Mouse (Mus musculus) testis, adult 2 months (tissue): ENCODE results near the gene Celsr1. TPM values are rescaled to one million over a fixed set of nuclear protein-coding genes. Genes with fewer than 3 reads are reported as not detected.

Experiments used
- H3K27ac ChIP-seq: fragments of 200-500 bp; 2 replicates; pipeline ENCODE4 v1.5.1; 2012; ENCODE audit warnings: low read depth, low read length; ENCODE audit not compliant: control insufficient read depth, insufficient read depth
- H3K27me3 ChIP-seq: fragments of 200-500 bp; 2 replicates; pipeline ENCODE4 v1.6.1; 2012; ENCODE audit warnings: mild to moderate bottlenecking, low read length, moderate library complexity; ENCODE audit not compliant: control insufficient read depth, insufficient read depth
- H3K36me3 ChIP-seq: fragments of 200-500 bp; 2 replicates; pipeline ENCODE4 v1.6.1; 2012; ENCODE audit warnings: mild to moderate bottlenecking, low read length; ENCODE audit not compliant: control insufficient read depth, insufficient read depth
- H3K4me1 ChIP-seq: fragments of 200-500 bp; 2 replicates; pipeline ENCODE4 v1.6.1; 2012; ENCODE audit warnings: low read length; ENCODE audit not compliant: control insufficient read depth, insufficient read depth
- H3K4me3 ChIP-seq: fragments of 200-500 bp; 2 replicates; pipeline ENCODE4 v1.5.1; 2012; ENCODE audit warnings: low read depth, mild to moderate bottlenecking, low read length, moderate library complexity, mixed read lengths; ENCODE audit not compliant: control insufficient read depth
- CTCF ChIP-seq: fragments of 200-500 bp; IDR thresholded peaks from 2 replicates; pipeline ENCODE4 v1.5.1; 2012; ENCODE audit warnings: low read depth, mild to moderate bottlenecking, inconsistent platforms, low read length, moderate library complexity; ENCODE audit not compliant: control insufficient read depth, insufficient read depth, insufficient replicate concordance
- POLR2A ChIP-seq: fragments of 200-500 bp; IDR thresholded peaks from 2 replicates; pipeline ENCODE4 v1.6.1; 2012; ENCODE audit warnings: low read depth, mild to moderate bottlenecking, inconsistent platforms, low read length, moderate library complexity; ENCODE audit not compliant: control insufficient read depth
- polyA plus RNA-seq: library from polyadenylated mRNA; depleted of rRNA; stranded (reverse); fragments of >200 nt; gene quantifications from 2 replicates; pipeline ENCODE4 v1.2.3, GENCODE M21; 2012; rRNA removed

Celsr1 gene
- polyA plus RNA-seq: 0.15 and 0.71 TPM in 2 replicates

DNA sequence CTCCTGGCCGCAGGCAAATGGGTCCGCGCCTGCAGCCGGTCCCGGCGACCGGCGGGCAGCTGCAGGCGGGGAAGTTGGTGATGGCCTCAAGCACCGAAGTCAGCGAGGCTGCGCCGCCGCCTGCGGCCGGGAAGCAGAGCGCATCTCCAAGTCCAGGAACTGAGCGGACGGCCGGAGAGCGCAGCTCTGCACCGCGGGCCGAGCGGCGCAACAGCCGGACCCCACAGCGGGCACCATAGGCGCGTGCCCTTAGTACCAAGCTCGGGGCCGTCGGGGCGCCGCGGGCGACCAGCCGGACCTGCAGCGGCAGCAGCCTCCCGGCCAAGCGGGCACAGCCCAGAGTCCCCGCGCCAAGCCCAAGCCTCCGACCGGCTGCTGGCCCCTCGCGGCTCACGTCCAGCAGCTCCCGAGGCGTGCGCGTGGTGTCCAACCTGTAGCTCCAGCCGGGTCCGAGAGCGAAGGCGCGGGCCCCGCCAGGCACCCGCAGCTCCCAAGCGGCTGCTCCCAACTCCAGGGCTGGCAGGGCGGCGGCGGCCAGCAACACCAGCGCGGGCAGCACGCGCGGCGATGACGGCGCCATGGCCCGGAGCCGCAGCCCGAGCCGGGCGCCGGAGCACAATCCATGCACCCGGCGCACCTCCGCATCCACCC, at the start of gene Celsr1:
Gene Celsr1, minus strand, starts transcription at position 587 of the 651 bp plus-strand sequence.
- peak within 1 kb of the TSS; percentile 41 for H3K4me3 ChIP-seq
- no peaks in the 10 kb centered on the region for H3K36me3 ChIP-seq
- TF ChIP-seq POLR2A: no peak
- TF ChIP-seq CTCF: no peak
- no peak within 1 kb of the TSS for H3K27ac ChIP-seq
- H3K4me1 ChIP-seq: peaks cover 13% of the 10 kb centered on the region
- no peaks in the 10 kb centered on the region for H3K27me3 ChIP-seq

DNA sequence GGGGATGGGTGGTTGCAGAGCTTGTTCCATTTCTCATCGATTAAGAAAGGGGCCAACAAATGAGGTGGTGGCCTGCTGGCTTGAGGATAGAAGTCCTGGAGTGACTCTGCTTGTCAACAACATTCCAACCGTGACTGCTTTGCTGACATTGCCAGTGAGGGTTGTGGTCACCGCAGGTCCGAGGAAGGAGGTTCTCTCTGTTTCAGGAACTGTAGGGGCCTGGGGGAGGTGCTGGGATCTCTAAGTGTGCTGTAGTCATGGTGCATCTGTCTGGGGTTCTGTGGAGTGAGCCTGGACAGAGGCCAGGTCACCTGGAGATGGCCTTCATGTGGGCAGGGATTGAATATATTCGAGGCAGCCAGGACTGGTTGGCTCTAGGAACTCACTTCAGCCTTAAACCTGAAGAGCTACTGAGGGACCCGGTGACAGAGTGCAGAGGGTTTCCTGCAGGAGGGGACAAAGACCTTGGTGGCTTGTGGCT, 49.7 kb upstream of the Celsr1 start:
- H3K36me3 ChIP-seq: no peaks in the 10 kb centered on the region
- no peak overlapping the region for H3K27ac ChIP-seq
- no peak overlapping the region for H3K4me3 ChIP-seq
- no peak for TF ChIP-seq POLR2A
- TF ChIP-seq CTCF: no peak
- H3K27me3 ChIP-seq: no peaks in the 10 kb centered on the region
- no peaks in the 10 kb centered on the region; the same call in 1 of the 2 replicates for H3K4me1 ChIP-seq

DNA sequence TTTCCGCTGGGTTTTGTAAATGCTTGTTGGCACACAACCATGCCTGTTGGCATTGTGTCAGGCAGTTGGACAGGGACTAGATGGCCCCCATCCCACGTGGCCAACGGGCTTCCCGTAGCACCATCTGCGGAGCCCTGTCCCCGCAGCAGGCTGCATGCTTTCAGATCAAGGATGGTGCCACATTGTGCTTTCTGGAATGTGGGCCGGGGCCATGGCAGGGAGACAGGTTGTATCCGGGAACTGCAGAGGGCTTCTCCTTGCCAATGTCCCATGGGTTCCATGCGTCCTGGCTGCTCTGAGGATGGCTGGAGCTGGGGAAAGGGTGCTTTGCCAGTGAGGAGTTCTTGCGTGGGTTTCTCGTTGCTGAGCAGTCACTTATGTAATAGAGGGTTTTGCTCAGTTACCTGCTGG, 49.0 kb upstream of the Celsr1 start:
- H3K4me1 ChIP-seq: no peaks in the 10 kb centered on the region; the same call in 1 of the 2 replicates
- H3K27me3 ChIP-seq: no peaks in the 10 kb centered on the region
- TF ChIP-seq POLR2A (no peak), CTCF (no peak)
- H3K27ac ChIP-seq: no peak overlapping the region
- H3K36me3 ChIP-seq: no peaks in the 10 kb centered on the region
- H3K4me3 ChIP-seq: no peak overlapping the region

DNA sequence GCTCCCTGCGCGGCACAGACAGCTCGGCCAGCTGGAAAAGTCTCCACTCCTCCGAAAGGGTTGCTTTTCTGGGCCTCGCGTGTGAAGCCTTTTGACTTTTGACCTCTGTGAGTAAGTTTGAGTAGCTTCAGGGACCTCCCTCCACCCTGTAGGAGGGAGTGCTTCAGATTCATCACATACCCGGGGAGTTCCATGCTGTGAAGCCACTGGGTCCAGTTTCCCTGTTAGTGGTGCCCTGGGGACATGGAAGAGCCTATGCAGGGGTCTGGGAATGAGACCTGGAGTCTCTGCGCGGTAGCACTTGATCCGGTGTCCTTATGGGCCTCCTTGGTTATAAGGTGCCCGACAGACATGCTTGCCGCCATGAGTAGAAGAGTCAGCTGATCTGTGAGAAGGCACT, 48.1 kb upstream of the Celsr1 start:
- Histone ChIP-seq H3K4me3 (no peak overlapping the region), H3K27ac (no peak overlapping the region), H3K27me3 (no peaks in the 10 kb centered on the region), H3K36me3 (no peaks in the 10 kb centered on the region), H3K4me1 (no peaks in the 10 kb centered on the region; the same call in 1 of the 2 replicates)
- no peak for TF ChIP-seq POLR2A
- no peak for TF ChIP-seq CTCF

DNA sequence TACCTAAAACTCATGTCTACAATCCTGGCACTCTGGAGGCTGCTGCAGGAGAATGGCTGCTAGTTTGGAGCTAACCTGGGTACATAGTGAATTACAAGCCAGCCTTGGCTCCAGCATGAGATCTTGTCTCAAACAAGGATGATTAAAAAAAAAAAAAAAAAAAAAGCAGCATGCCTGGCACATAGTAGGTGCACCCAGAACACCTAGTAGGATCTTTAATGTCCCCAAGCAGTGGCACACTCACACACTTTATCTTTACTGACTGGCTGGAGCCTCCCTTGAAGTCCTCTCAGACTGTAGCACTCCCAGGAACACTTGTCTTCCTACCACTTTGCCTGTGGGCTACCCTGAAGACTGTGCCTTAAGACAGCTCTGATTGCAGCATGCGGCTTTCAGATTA, 46.8 kb upstream of the Celsr1 start:
- no peak for TF ChIP-seq POLR2A
- TF ChIP-seq CTCF: no peak
- no peak overlapping the region for H3K27ac ChIP-seq
- H3K4me3 ChIP-seq: no peak overlapping the region
- no peaks in the 10 kb centered on the region for H3K4me1 ChIP-seq
- H3K27me3 ChIP-seq: no peaks in the 10 kb centered on the region
- H3K36me3 ChIP-seq: no peaks in the 10 kb centered on the region

DNA sequence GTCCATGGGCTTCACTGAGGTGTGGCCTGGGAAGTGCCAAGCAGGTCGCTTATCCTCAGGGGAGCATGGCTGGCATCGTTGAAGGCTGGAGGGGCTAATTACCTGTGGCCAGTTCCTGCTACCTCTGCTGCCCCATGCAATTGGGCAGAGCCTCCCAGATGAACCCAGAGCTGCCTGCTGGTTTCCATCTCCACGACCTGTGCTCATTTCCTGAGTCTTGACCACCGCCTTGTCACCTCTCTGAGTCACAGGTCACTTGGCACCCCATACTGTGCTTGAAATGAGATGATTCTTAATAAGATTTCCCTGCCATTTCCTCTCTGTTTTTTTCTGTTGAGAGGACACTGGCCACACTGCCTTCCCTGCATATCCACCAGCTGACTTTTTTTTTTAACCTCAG, 46.3 kb upstream of the Celsr1 start:
- Histone ChIP-seq H3K27me3 (no peaks in the 10 kb centered on the region), H3K4me1 (no peaks in the 10 kb centered on the region), H3K27ac (no peak overlapping the region), H3K4me3 (no peak overlapping the region), H3K36me3 (no peaks in the 10 kb centered on the region)
- no peak for TF ChIP-seq POLR2A

DNA sequence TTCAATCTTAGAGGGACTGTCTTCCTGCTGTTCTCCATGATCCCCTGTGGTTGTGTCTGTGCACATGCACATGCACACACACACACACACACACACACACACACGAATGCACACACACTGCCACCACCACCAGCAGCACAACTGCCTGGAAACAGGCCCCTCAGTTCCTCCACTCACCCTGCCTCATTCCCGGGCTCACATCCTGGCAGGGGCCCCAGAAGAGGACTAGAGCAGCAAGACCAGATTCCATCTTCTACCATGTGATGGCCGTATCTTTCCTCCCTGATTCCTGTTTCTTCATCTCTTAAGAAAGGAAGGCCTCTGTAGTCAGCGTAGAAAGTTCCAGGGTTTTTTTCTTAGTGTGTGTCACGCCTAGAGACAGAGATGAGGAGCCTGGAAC, 45.9 kb upstream of the Celsr1 start:
- Histone ChIP-seq H3K27me3 (no peaks in the 10 kb centered on the region), H3K27ac (no peak overlapping the region), H3K36me3 (no peaks in the 10 kb centered on the region), H3K4me1 (no peaks in the 10 kb centered on the region), H3K4me3 (no peak overlapping the region)
- no peak for TF ChIP-seq CTCF
- TF ChIP-seq POLR2A: no peak
